Mouse (Mus musculus): ENCODE results near the gene Gm17490. TPM values are rescaled to one million over a fixed set of nuclear protein-coding genes. Genes with fewer than 3 reads are reported as not detected.

Gene Gm17490
- polyA plus RNA-seq (2015; fragmentation: Nextera tagmentation; extraction: Ambion mirVana) = not detected in 2 replicates

GRCm38 (mm10) chr2:11625890-11626289 lies at the start of gene Gm17490:
Gene Gm17490 (minus strand): TSS chr2:11626264.
- no peak within 1 kb of the TSS for H3K4me3 ChIP-seq
- no peak within 1 kb of the TSS for H3K9ac ChIP-seq (replicated peaks)
- H3K4me2 ChIP-seq (replicated peaks) = no peak within 1 kb of the TSS
- 90% methylated on average over 5 of the region's 5 CpGs for whole genome bisulfite sequencing
- ATAC-seq (replicated peaks) = no peak
- no peak within 1 kb of the TSS for H3K27ac ChIP-seq (replicated peaks)
- no peaks in the 10 kb centered on the region for H3K27me3 ChIP-seq
- no peaks in the 10 kb centered on the region for H3K9me3 ChIP-seq
- no peaks in the 10 kb centered on the region for H3K36me3 ChIP-seq
- no peaks in the 10 kb centered on the region for H3K4me1 ChIP-seq

- WGBS = 29% methylated on average over 3 of the region's 3 CpGs
- no peak for ATAC-seq (replicated peaks)
These were observed 46.1 kb upstream of the Gm17490 start for GRCm38 (mm10) chr2:11672144-11672543.

GRCm38 (mm10) chr2:11665326-11665725 lies 39.3 kb upstream of the Gm17490 start:
- no peak overlapping the region for H3K4me2 ChIP-seq (replicated peaks)
- WGBS = 93% methylated on average over 3 of the region's 3 CpGs
- H3K4me1 ChIP-seq = no peaks in the 10 kb centered on the region
- H3K9ac ChIP-seq (replicated peaks) = no peak overlapping the region
- ATAC-seq (replicated peaks) = no peak
- H3K36me3 ChIP-seq = no peaks in the 10 kb centered on the region
- H3K4me3 ChIP-seq = no peak overlapping the region
- no peaks in the 10 kb centered on the region for H3K9me3 ChIP-seq
- no peak overlapping the region for H3K27ac ChIP-seq (replicated peaks)
- no peaks in the 10 kb centered on the region for H3K27me3 ChIP-seq

More at GRCm38 (mm10) chr2:11672144-11672543, 46.1 kb upstream of the Gm17490 start:
- Histone ChIP-seq H3K4me3 (no peak overlapping the region), H3K4me1 (no peaks in the 10 kb centered on the region), H3K27ac (replicated peaks) (no peak overlapping the region), H3K36me3 (no peaks in the 10 kb centered on the region), H3K9me3 (no peaks in the 10 kb centered on the region), H3K9ac (replicated peaks) (no peak overlapping the region), H3K27me3 (no peaks in the 10 kb centered on the region), H3K4me2 (replicated peaks) (no peak overlapping the region)

- no peaks in the 10 kb centered on the region for H3K4me1 ChIP-seq
- no peak overlapping the region for H3K4me3 ChIP-seq
- no peak overlapping the region for H3K9ac ChIP-seq (replicated peaks)
- no peaks in the 10 kb centered on the region for H3K9me3 ChIP-seq
- H3K36me3 ChIP-seq = no peaks in the 10 kb centered on the region
- H3K27me3 ChIP-seq = no peaks in the 10 kb centered on the region
- WGBS = 86% methylated on average over 4 of the region's 4 CpGs
- H3K4me2 ChIP-seq (replicated peaks) = no peak overlapping the region
- H3K27ac ChIP-seq (replicated peaks) = no peak overlapping the region
- no peak for ATAC-seq (replicated peaks)
These were observed 38.7 kb upstream of the Gm17490 start for GRCm38 (mm10) chr2:11664806-11665205.

GRCm38 (mm10) chr2:11664367-11664766 lies 38.3 kb upstream of the Gm17490 start:
- no peak overlapping the region for H3K9ac ChIP-seq (replicated peaks)
- H3K4me2 ChIP-seq (replicated peaks) = peak overlapping the region; percentile 33
- ATAC-seq (replicated peaks) = peak; percentile 53; the same call in 1 of the 2 replicates
- H3K27me3 ChIP-seq = no peaks in the 10 kb centered on the region
- WGBS = 51% methylated on average over 6 of the region's 6 CpGs
- no peaks in the 10 kb centered on the region for H3K9me3 ChIP-seq
- no peak overlapping the region for H3K27ac ChIP-seq (replicated peaks)
- peak overlapping the region; percentile 23 for H3K4me3 ChIP-seq
- H3K36me3 ChIP-seq = no peaks in the 10 kb centered on the region
- no peaks in the 10 kb centered on the region for H3K4me1 ChIP-seq

- H3K9ac ChIP-seq (replicated peaks) = no peak overlapping the region
- peak overlapping the region; percentile 33 for H3K4me2 ChIP-seq (replicated peaks)
- peak; percentile 93 for ATAC-seq (replicated peaks)
- H3K9me3 ChIP-seq = no peaks in the 10 kb centered on the region
- 6% methylated on average over 10 of the region's 10 CpGs for whole genome bisulfite sequencing
- no peaks in the 10 kb centered on the region for H3K27me3 ChIP-seq
- no peaks in the 10 kb centered on the region for H3K4me1 ChIP-seq
- no peaks in the 10 kb centered on the region for H3K36me3 ChIP-seq
- no peak overlapping the region for H3K27ac ChIP-seq (replicated peaks)
- peak overlapping the region; percentile 23 for H3K4me3 ChIP-seq
These were observed 37.9 kb upstream of the Gm17490 start for GRCm38 (mm10) chr2:11663961-11664360.

- Histone ChIP-seq H3K27me3 (no peaks in the 10 kb centered on the region), H3K4me2 (replicated peaks) (no peak overlapping the region), H3K4me1 (no peaks in the 10 kb centered on the region), H3K9me3 (no peaks in the 10 kb centered on the region), H3K9ac (replicated peaks) (no peak overlapping the region), H3K36me3 (no peaks in the 10 kb centered on the region), H3K4me3 (no peak overlapping the region), H3K27ac (replicated peaks) (no peak overlapping the region)
- 96% methylated on average over 1 of the region's 1 CpGs for WGBS
- ATAC-seq (replicated peaks) = no peak
These were observed 36.8 kb upstream of the Gm17490 start for GRCm38 (mm10) chr2:11662907-11663230.

- H3K4me3 ChIP-seq = no peak overlapping the region
These were observed 36.3 kb upstream of the Gm17490 start for GRCm38 (mm10) chr2:11662143-11662906.

GRCm38 (mm10) chr2:11659263-11659662 lies 33.2 kb upstream of the Gm17490 start:
- no peak overlapping the region for H3K27ac ChIP-seq (replicated peaks)
- 33% methylated on average over 2 of the region's 2 CpGs for WGBS

More at GRCm38 (mm10) chr2:11662143-11662906, 36.3 kb upstream of the Gm17490 start:
- Histone ChIP-seq H3K27ac (replicated peaks) (no peak overlapping the region), H3K4me1 (no peaks in the 10 kb centered on the region), H3K9me3 (no peaks in the 10 kb centered on the region), H3K27me3 (no peaks in the 10 kb centered on the region), H3K9ac (replicated peaks) (no peak overlapping the region), H3K4me2 (replicated peaks) (no peak overlapping the region), H3K36me3 (no peaks in the 10 kb centered on the region)
- ATAC-seq (replicated peaks) = no peak
- WGBS = 81% methylated on average over 6 of the region's 6 CpGs

GRCm38 (mm10) chr2:11657581-11657980 lies 31.5 kb upstream of the Gm17490 start:
- no peak for ATAC-seq (replicated peaks)
- no peak overlapping the region for H3K4me2 ChIP-seq (replicated peaks)
- no peak overlapping the region for H3K4me3 ChIP-seq
- H3K27ac ChIP-seq (replicated peaks) = no peak overlapping the region
- WGBS = 92% methylated on average over 2 of the region's 2 CpGs
- no peaks in the 10 kb centered on the region for H3K36me3 ChIP-seq
- H3K4me1 ChIP-seq = no peaks in the 10 kb centered on the region
- no peaks in the 10 kb centered on the region for H3K9me3 ChIP-seq
- H3K27me3 ChIP-seq = no peaks in the 10 kb centered on the region
- no peak overlapping the region for H3K9ac ChIP-seq (replicated peaks)

More at GRCm38 (mm10) chr2:11659263-11659662, 33.2 kb upstream of the Gm17490 start:
- Histone ChIP-seq H3K9ac (replicated peaks) (no peak overlapping the region), H3K4me2 (replicated peaks) (no peak overlapping the region), H3K4me3 (no peak overlapping the region), H3K9me3 (no peaks in the 10 kb centered on the region), H3K27me3 (no peaks in the 10 kb centered on the region), H3K4me1 (no peaks in the 10 kb centered on the region), H3K36me3 (no peaks in the 10 kb centered on the region)
- ATAC-seq (replicated peaks) = peak; percentile 29; the same call in 1 of the 2 replicates

GRCm38 (mm10) chr2:11654990-11655931 lies 29.2 kb upstream of the Gm17490 start:
- ATAC-seq (replicated peaks) = no peak
- Histone ChIP-seq H3K36me3 (no peaks in the 10 kb centered on the region), H3K9ac (replicated peaks) (no peak overlapping the region), H3K4me3 (no peak overlapping the region), H3K4me2 (replicated peaks) (no peak overlapping the region), H3K27ac (replicated peaks) (no peak overlapping the region), H3K9me3 (no peaks in the 10 kb centered on the region), H3K4me1 (no peaks in the 10 kb centered on the region), H3K27me3 (no peaks in the 10 kb centered on the region)
- 70% methylated on average over 9 of the region's 9 CpGs for WGBS

GRCm38 (mm10) chr2:11653780-11654179 lies 27.7 kb upstream of the Gm17490 start:
- WGBS = 78% methylated on average over 5 of the region's 5 CpGs
- H3K4me2 ChIP-seq (replicated peaks) = no peak overlapping the region

More at GRCm38 (mm10) chr2:11653780-11654179, 27.7 kb upstream of the Gm17490 start:
- H3K9me3 ChIP-seq = no peaks in the 10 kb centered on the region
- no peak overlapping the region for H3K27ac ChIP-seq (replicated peaks)
- H3K9ac ChIP-seq (replicated peaks) = no peak overlapping the region
- no peak for ATAC-seq (replicated peaks)
- no peaks in the 10 kb centered on the region for H3K4me1 ChIP-seq
- no peaks in the 10 kb centered on the region for H3K27me3 ChIP-seq
- H3K36me3 ChIP-seq = no peaks in the 10 kb centered on the region
- H3K4me3 ChIP-seq = no peak overlapping the region
